Mouse (Mus musculus) embryonic facial prominence, embryonic 11.5 days (tissue): Measurements from ENCODE around the gene Sema5b. TPM values are rescaled to one million over a fixed set of nuclear protein-coding genes. Genes with fewer than 3 reads are reported as not detected.
A peak's percentile ranks its signal among the peaks of the same experiment; 100 is the strongest.

Source experiments
- ATAC-seq: fragments of 200-750 bp; cut with Nextera tagmentation; replicated peaks from 2 replicates; pipeline ENCODE4 v1.8.0; 2017; ENCODE audit warnings: low read depth; ENCODE audit not compliant: insufficient number of reproducible peaks, low FRiP score, low TSS enrichment
- DNase-seq: peaks from one replicate; pipeline ENCODE4 v3.0.0-alpha.2; 2015; ENCODE audit warnings: low spot score
- H3K27ac ChIP-seq: fragments of 300-500 bp; sonication (generic); replicated peaks from 2 replicates; pipeline ENCODE4 v1.5.1; 2014; ENCODE audit warnings: mild to moderate bottlenecking, low read depth, low read length, control low read depth
- H3K27me3 ChIP-seq: fragments of 300-500 bp; sonication (generic); 2 replicates; pipeline ENCODE4 v1.6.1; 2014; ENCODE audit warnings: mild to moderate bottlenecking, low read length, moderate library complexity, mixed read lengths; ENCODE audit not compliant: control insufficient read depth, insufficient read depth
- H3K36me3 ChIP-seq: fragments of 300-500 bp; sonication (generic); replicated peaks from 2 replicates; pipeline ENCODE4 v1.6.1; 2014; ENCODE audit warnings: low read depth, mild to moderate bottlenecking, low read length, moderate library complexity, mixed read lengths; ENCODE audit not compliant: control insufficient read depth, insufficient read depth
- H3K4me1 ChIP-seq: fragments of 300-500 bp; sonication (generic); 2 replicates; pipeline ENCODE4 v1.6.1; 2014; ENCODE audit warnings: low read length, mixed read lengths; ENCODE audit not compliant: control insufficient read depth, insufficient read depth
- H3K4me2 ChIP-seq: fragments of 300-500 bp; sonication (generic); 2 replicates; pipeline ENCODE4 v1.6.1; 2014; ENCODE audit warnings: low read depth, mild to moderate bottlenecking, control low read depth, low read length, moderate library complexity
- H3K4me3 ChIP-seq: fragments of 300-500 bp; sonication (generic); 2 replicates; pipeline ENCODE4 v1.5.1; 2014; ENCODE audit warnings: low read depth, low read length, control low read depth
- H3K9ac ChIP-seq: fragments of 300-500 bp; sonication (generic); replicated peaks from 2 replicates; pipeline ENCODE4 v1.6.1; 2014; ENCODE audit warnings: mild to moderate bottlenecking, control low read depth, low read length
- H3K9me3 ChIP-seq: fragments of 300-500 bp; sonication (generic); replicated peaks from 2 replicates; pipeline ENCODE4 v1.6.1; 2016; ENCODE audit warnings: mild to moderate bottlenecking, low read length, inconsistent platforms, mixed read lengths; ENCODE audit not compliant: control insufficient read depth
- WGBS: fragments of 180-500 bp; shearing (Covaris S2); extraction: QIAGEN DNeasy Blood & Tissue Kit; methylation state at CpG from one replicate; pipeline ENCODE4 v1.1.7; 2014; 5-methylcytosine and 5-hydroxymethylcytosine counted together
- polyA plus RNA-seq: library from polyadenylated mRNA; unstranded; fragments of >200 nt; fragmentation: Nextera tagmentation; extraction: Ambion mirVana; gene quantifications from 2 replicates; pipeline ENCODE4 v1.2.1, GENCODE M21; 2014

The Sema5b gene
- polyA plus RNA-seq, 1 experiment from 2014 or later, result 2.9 TPM

DNA sequence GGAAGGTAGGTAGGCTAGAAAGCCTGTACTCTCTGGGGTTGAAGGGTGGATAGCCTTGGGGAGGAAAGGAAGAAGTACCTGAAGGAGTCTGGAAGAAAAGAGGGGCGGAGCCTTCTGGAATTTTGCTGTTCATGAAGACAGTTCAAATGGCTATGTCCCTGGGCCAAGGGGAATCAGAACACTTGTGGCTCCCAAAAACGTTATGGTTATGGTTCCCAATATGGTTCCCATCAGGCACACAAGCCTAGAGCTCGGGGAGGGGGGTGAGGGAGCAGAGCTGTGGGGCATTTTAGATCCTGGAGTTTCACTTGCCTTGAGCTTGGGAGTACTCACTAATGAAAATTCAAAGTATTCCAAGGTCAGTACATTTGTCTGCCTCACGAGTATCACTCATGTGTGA lies 123.9 kb downstream of the Sema5b start:
- peaks cover 5% of the 10 kb centered on the region; the same call in 1 of the 2 replicates for H3K4me1 ChIP-seq
- no peak overlapping the region for H3K4me3 ChIP-seq
- 85% methylated on average over 4 of the region's 4 CpGs for WGBS
- DNase-seq (no peak), ATAC-seq (no peak)
- H3K4me2 ChIP-seq, result no peak overlapping the region
- no peaks in the 10 kb centered on the region for H3K9me3 ChIP-seq
- H3K27ac ChIP-seq, result no peak overlapping the region
- H3K9ac ChIP-seq, result no peak overlapping the region
- peaks cover 14% of the 10 kb centered on the region for H3K27me3 ChIP-seq
- H3K36me3 ChIP-seq, result no peaks in the 10 kb centered on the region

DNA sequence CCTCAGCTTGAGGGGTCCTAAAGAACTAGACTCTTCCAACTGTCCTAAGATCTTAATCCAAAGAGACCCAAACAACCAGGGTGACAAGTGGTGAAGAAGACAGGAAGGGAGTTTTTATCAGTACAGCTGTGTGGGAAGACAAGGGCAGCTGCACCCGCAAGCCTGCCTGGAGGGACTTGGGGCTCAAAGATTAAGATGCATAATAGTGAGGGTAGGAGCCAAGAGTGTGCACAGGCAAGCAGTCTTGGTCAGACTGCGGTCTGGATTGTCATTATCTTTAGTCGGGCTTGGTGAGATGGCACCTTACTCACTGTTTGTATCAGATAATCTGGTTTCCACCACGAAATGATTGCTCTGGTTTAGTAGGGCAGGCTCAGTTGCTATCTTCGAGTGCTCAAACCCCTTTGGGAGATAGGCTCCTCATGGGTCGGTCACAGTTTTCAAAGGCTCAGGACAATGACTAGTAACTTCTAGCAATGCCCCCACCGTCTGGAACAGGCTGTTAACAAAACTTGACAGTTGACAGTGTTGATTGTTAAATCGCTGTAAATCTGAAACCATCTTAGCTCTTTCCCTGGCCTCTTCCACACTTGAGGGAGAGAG lies 136.7 kb downstream of the Sema5b start:
- Histone ChIP-seq H3K9ac (no peak overlapping the region), H3K4me2 (no peak overlapping the region), H3K4me3 (no peak overlapping the region), H3K4me1 (no peaks in the 10 kb centered on the region), H3K27me3 (no peaks in the 10 kb centered on the region), H3K36me3 (no peaks in the 10 kb centered on the region), H3K27ac (no peak overlapping the region), H3K9me3 (no peaks in the 10 kb centered on the region)
- ATAC-seq, result no peak
- DNase-seq, result no peak
- WGBS, result 80% methylated on average over 8 of the region's 8 CpGs

DNA sequence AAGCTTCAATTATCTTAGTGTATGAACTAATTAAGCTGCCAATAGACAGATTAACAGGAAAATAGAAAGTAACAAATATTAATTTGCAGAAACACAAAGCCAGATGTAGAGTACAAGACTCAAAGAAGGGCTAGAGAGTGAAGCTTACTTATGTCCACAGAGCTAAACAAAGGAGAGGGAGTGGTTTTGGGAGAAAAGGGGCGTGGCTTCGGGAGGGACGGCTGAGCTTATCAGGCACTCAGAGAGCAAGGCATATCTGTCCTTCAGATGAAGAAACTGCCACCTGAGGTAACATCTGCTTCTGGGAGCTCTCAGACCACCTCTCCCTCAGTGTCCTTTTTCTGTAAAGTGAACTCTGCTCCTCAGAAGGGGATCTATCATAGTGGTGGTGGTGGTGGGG lies 137.5 kb downstream of the Sema5b start:
- H3K9me3 ChIP-seq, result no peaks in the 10 kb centered on the region
- no peaks in the 10 kb centered on the region for H3K27me3 ChIP-seq
- no peak overlapping the region for H3K9ac ChIP-seq
- H3K4me1 ChIP-seq, result no peaks in the 10 kb centered on the region
- H3K4me3 ChIP-seq, result no peak overlapping the region
- ATAC-seq, result no peak
- WGBS, result 37% methylated on average over 3 of the region's 3 CpGs
- no peak overlapping the region for H3K4me2 ChIP-seq
- H3K36me3 ChIP-seq, result no peaks in the 10 kb centered on the region
- DNase-seq, result no peak
- H3K27ac ChIP-seq, result no peak overlapping the region

DNA sequence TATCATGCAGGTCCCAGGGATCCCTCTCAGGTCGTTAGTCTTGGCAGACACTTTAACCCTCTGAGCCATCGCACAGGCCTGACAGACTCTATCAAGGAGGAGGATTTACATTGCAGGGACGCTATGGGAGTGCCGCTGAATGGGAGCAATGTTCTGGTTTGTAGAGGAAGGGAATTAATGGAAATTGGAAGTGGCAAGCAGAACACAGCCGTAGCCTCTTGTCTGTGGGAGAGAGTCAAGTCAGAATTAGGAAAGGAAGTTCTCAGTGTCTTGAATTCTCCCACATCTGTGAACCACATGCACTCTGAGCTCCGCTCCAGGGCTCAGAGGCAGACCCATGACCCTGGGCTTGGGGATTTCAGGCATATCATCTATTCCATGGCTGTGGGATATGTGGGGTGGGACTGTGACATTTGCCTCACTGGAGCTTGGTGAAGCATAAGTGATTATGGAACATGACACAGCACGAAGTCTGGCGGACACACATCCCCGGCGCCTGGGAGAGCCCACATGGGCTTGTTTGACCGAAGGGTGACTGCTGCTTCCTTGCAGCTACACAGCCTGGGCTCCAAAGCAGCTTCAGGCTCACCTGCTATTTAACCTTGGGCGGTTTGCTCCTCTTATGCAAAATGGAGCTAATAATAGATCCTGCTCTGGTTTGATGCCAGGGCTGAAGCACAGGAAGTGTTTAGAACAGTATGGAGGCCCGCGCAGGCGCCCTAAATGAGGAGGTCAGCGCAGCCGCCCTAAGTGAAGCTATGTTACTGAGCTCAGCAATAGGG lies 140.6 kb downstream of the Sema5b start:
- H3K4me2 ChIP-seq, result no peak overlapping the region
- no peak overlapping the region for H3K27ac ChIP-seq
- H3K4me1 ChIP-seq, result no peaks in the 10 kb centered on the region

GRCm38 (mm10) chr16:35685027-35685426 lies 144.1 kb downstream of the Sema5b start:
- Histone ChIP-seq H3K4me2 (no peak overlapping the region), H3K27ac (no peak overlapping the region), H3K9me3 (no peaks in the 10 kb centered on the region), H3K27me3 (no peaks in the 10 kb centered on the region), H3K36me3 (no peaks in the 10 kb centered on the region), H3K4me3 (no peak overlapping the region), H3K4me1 (no peaks in the 10 kb centered on the region), H3K9ac (no peak overlapping the region)
- no peak for DNase-seq
- ATAC-seq, result no peak
- 78% methylated on average over 13 of the region's 13 CpGs for WGBS

More for the DNA sequence above, 140.6 kb downstream of the Sema5b start:
- H3K27me3 ChIP-seq, result no peaks in the 10 kb centered on the region
- peak; percentile 75 for DNase-seq
- H3K4me3 ChIP-seq, result no peak overlapping the region
- 51% methylated on average over 17 of the region's 17 CpGs for WGBS
- peak; percentile 72; the same call in 1 of the 2 replicates for ATAC-seq
- no peak overlapping the region for H3K9ac ChIP-seq
- H3K9me3 ChIP-seq, result no peaks in the 10 kb centered on the region
- H3K36me3 ChIP-seq, result no peaks in the 10 kb centered on the region

- Histone ChIP-seq H3K4me1 (no peaks in the 10 kb centered on the region), H3K36me3 (no peaks in the 10 kb centered on the region), H3K9ac (no peak overlapping the region), H3K27ac (no peak overlapping the region), H3K4me2 (no peak overlapping the region), H3K4me3 (no peak overlapping the region), H3K27me3 (no peaks in the 10 kb centered on the region), H3K9me3 (no peaks in the 10 kb centered on the region)
- whole genome bisulfite sequencing, result 78% methylated on average over 7 of the region's 7 CpGs
- ATAC-seq (no peak), DNase-seq (no peak)
Observed at GRCm38 (mm10) chr16:35686491-35686890, 145.5 kb downstream of the Sema5b start.

- Histone ChIP-seq H3K9ac (no peak overlapping the region), H3K27me3 (no peaks in the 10 kb centered on the region), H3K4me1 (no peaks in the 10 kb centered on the region), H3K9me3 (no peaks in the 10 kb centered on the region), H3K4me2 (no peak overlapping the region), H3K36me3 (no peaks in the 10 kb centered on the region), H3K4me3 (no peak overlapping the region), H3K27ac (no peak overlapping the region)
- ATAC-seq (no peak), DNase-seq (no peak)
- 94% methylated on average over 7 of the region's 7 CpGs for WGBS
Observed at GRCm38 (mm10) chr16:35691606-35692005, 150.7 kb downstream of the Sema5b start.

- no peak for DNase-seq
- no peaks in the 10 kb centered on the region for H3K36me3 ChIP-seq
- H3K27me3 ChIP-seq, result no peaks in the 10 kb centered on the region
- no peaks in the 10 kb centered on the region for H3K4me1 ChIP-seq
- H3K9me3 ChIP-seq, result no peaks in the 10 kb centered on the region
- H3K4me2 ChIP-seq, result no peak overlapping the region
- ATAC-seq, result no peak
- no peak overlapping the region for H3K4me3 ChIP-seq
- WGBS, result 92% methylated on average over 13 of the region's 13 CpGs
- H3K9ac ChIP-seq, result no peak overlapping the region
- H3K27ac ChIP-seq, result no peak overlapping the region
Observed at GRCm38 (mm10) chr16:35694250-35694846, 153.4 kb downstream of the Sema5b start.
